Mouse (Mus musculus) adrenal gland (tissue): ENCODE results near the gene Cdk9.

Experiments used
- intact Hi-C: fragments of 180-260 bp; cut with DNase I; formaldehyde crosslinking; loops from one replicate; pipeline ENCODE4 v1.15.1; 2025

The Cdk9 gene

GRCm38 (mm10) chr2:32736306-32736829 lies 23.5 kb upstream of the Cdk9 start:
- intact Hi-C loops, result no loop called here

GRCm38 (mm10) chr2:32734933-32735332 lies 22.1 kb upstream of the Cdk9 start:
- intact Hi-C loops, result no loop called here

- intact Hi-C loops, result no loop called here
Observed at GRCm38 (mm10) chr2:32734480-32734879, 21.6 kb upstream of the Cdk9 start.

DNA sequence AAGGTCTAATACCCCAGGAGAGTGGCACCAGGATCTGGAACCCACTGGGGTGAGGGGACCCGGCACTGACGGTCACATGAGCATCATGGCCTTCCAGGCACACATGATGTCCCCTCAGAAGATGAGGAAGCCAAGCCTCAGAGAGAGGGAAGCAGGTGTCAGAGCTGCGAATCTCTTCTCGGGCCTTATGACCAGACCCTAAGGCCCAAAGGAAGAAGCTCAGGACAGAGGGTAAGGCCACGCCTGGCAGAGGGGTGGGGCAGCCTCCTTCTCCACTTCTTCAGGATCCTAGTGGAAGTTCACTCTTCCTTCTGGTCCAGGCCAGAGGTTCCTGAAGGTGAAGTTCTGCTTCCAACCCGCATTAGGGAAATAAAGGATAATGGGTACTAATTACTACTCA lies 19.8 kb upstream of the Cdk9 start:
- intact Hi-C loops, result no loop called here

DNA sequence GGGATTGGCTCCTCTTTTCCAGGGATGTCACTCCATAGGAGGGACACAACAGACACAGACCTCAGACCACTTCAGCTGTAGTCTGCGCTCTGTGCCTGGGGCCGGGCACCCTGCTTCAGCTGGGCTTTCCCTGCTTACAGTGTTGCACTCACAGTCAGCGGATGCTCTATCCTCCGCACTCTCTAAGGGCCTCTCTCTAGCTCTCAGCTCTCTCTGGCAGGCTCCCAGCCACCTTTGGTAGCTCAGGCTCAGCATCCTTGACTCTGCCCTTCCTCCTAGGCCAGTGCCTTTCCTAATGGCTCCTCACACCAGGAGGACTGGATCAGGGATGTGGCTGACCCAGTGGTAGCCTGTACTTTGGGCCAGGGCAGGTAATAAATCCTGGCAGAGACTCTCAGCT lies 19.0 kb upstream of the Cdk9 start:
- intact Hi-C loops, result no loop called here

- intact Hi-C loops, result no loop called here
Observed at GRCm38 (mm10) chr2:32730854-32731253, 18.0 kb upstream of the Cdk9 start.

GRCm38 (mm10) chr2:32729547-32729946 lies 16.7 kb upstream of the Cdk9 start:
- intact Hi-C loops, result no loop called here

GRCm38 (mm10) chr2:32728463-32728862 lies 15.6 kb upstream of the Cdk9 start:
- intact Hi-C loops, result no loop called here

- intact Hi-C loops, result no loop called here
Observed at GRCm38 (mm10) chr2:32727435-32727834, 14.6 kb upstream of the Cdk9 start.

GRCm38 (mm10) chr2:32724832-32725790 lies 12.2 kb upstream of the Cdk9 start:
- intact Hi-C loops, result no loop called here

GRCm38 (mm10) chr2:32724149-32724548 lies 11.3 kb upstream of the Cdk9 start:
- intact Hi-C loops, result no loop called here

GRCm38 (mm10) chr2:32722581-32722980 lies 9.7 kb upstream of the Cdk9 start:
- intact Hi-C loops, result no loop called here

GRCm38 (mm10) chr2:32722046-32722445 lies 9.2 kb upstream of the Cdk9 start:
- intact Hi-C loops, result no loop called here

DNA sequence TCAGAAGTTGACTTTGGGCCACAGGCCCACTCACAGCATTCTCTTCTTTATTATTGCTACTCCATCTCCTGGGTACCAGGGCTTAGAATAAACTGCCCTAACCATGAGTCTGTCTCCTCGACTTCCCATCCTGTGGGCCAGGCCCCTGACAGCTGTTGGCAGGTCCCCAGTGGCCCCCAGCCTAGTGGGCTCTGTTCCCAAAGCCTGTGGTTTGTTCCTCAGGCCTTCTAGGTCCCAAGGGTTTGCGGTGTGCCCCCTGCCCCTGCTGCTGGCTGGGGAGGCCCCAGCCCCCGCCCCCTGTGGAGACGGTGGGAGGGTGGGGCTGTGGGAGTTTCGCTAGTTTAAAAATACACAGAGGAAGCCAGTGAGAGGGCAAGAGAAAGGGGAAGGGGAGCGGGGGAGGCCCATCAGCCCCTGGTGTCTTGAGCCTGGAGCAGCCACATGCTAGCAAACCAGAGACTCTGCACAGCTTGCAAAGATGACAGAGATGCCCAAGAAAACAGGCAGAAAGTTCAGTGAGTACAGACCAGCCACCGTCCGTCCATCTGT lies 7.9 kb upstream of the Cdk9 start, which contains the start of gene Sh2d3c:
Sh2d3c (plus strand) TSS at position 375 of the 549 bp plus-strand sequence.
- intact Hi-C loops, result no loop called here

DNA sequence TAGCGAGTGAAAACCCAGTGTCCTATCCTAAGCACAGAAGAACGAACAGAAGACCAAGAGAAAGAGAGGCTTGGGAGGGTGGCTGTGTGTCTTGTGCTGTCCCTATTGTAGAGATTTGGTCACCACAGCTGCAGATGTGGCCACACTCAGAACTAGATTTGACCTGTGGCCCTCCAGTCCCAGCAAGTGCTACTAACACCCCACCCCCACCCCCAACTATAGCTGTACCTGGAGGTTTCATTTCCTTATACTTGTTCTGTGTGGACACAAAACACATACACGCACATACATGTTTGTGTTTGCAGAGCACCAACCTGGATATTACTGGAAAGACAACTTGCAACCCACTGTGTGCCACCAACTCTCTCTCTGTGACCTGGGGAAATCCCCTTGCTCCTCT lies 7.2 kb upstream of the Cdk9 start:
- intact Hi-C loops, result no loop called here

GRCm38 (mm10) chr2:32718761-32719160 lies 5.9 kb upstream of the Cdk9 start:
- intact Hi-C loops, result no loop called here

- intact Hi-C loops, result no loop called here
Observed at GRCm38 (mm10) chr2:32714987-32715425, 2.1 kb upstream of the Cdk9 start.

- intact Hi-C loops, result no loop called here
Observed at GRCm38 (mm10) chr2:32714117-32714986, 1.5 kb upstream of the Cdk9 start.

- intact Hi-C loops, result no loop called here
Observed at GRCm38 (mm10) chr2:32712586-32712933, 316 bp downstream of the Cdk9 start.

GRCm38 (mm10) chr2:32712108-32712551 lies 746 bp downstream of the Cdk9 start:
- intact Hi-C loops, result no loop called here

DNA sequence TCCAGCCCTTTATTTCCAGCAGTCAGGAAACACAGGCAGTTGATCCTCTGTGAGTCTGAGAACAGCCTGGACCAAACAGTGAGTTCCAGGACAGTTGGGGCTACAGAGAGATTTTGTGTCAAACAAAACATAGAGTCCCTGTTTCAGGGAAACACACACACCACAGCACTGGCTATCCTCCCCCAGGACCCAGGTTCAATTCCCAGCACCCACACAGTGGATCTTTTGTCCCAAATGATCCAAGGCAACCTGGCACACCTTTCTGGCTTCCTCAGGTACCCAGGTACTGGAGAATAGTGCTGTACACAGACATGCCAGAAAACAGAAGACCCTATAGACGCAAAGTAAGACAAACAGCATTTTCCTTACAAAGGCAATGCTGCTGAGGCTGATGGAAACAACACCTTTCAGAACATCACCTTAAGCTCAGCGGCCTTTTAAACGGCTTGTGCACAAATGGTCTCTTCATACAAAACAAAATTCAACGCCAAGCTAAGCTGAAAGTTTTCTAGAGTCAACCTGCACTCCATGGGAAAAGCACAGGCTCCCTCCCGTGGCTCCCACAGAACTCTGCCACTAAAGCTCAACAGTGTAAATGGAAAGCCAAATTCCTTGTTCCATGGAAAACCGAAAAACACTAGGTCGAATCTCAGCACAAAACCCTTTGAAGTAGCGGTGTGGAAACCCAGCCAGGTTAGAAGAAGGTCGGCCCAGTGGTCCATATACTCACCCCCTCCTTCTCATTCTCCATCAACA lies 1.4 kb downstream of the Cdk9 start:
- intact Hi-C loops, result no loop called here
